ENCODE assay signal across 9 mouse cellular contexts in genomic region chr13:47244771-47245170, GRCm38 (mm10).
DNase-seq lines count a peak whose midpoint lies in the region; ATAC-seq lines count a peak whose summit lies in the region.
"Had no signal": no experiment of that assay in that cellular context is flagged by ENCODE, and none has a peak within 500 bp of the region (broad histone marks: within the 10 kb centered on the region; RNA-seq: fewer than 3 reads in every experiment).

No protein-coding gene starts in this region.

- no peak overlapping the region for H3K4me2 ChIP-seq in forebrain, embryonic 13.5 days
- H3K4me2 ChIP-seq in heart, embryonic 16.5 days (ENCODE audit: low read depth, low read length), result 0 out of 2 replicates have a peak overlapping the region, but pooled peaks have one; percentile 25
- no peak overlapping the region for H3K4me2 ChIP-seq in intestine, embryonic 15.5 days (replicated peaks)
- H3K4me2 ChIP-seq: lung, embryonic 15.5 days had no signal

- H3K4me3 ChIP-seq in forebrain, embryonic 13.5 days, result no peak overlapping the region
- no peak overlapping the region for H3K4me3 ChIP-seq in forebrain, embryonic 10.5 days
- no peak overlapping the region for H3K4me3 ChIP-seq in heart, embryonic 16.5 days (ENCODE audit: low read length)
- no peak overlapping the region for H3K4me3 ChIP-seq in intestine, embryonic 15.5 days (replicated peaks)
- H3K4me3 ChIP-seq: lung, embryonic 15.5 days had no signal

- H3K9ac ChIP-seq in forebrain, embryonic 13.5 days, result no peak overlapping the region
- no peak overlapping the region for H3K9ac ChIP-seq in heart, embryonic 16.5 days (ENCODE audit: low read length)
- H3K9ac ChIP-seq in intestine, embryonic 15.5 days, result no peak overlapping the region
- H3K9ac ChIP-seq: lung, embryonic 15.5 days had no signal

- WGBS in forebrain, embryonic 13.5 days, result 65% methylated on average over 11 of the region's 11 CpGs
- WGBS in forebrain, embryonic 10.5 days, result 92% methylated on average over 11 of the region's 11 CpGs
- 29% methylated on average over 11 of the region's 11 CpGs for whole genome bisulfite sequencing in heart, embryonic 16.5 days
- WGBS in intestine, embryonic 15.5 days, result 61% methylated on average over 11 of the region's 11 CpGs

- peak; percentile 90 for ATAC-seq in forebrain, embryonic 13.5 days
- ATAC-seq in heart, embryonic 16.5 days (replicated peaks; ENCODE audit: extremely low read depth, insufficient read depth, low FRiP score), result peak; percentile 93
- no peak for ATAC-seq in intestine, embryonic 15.5 days

- intact Hi-C loops in left cerebral cortex, postnatal 4 days (cut with DNase I), result no loop called here

- no peak for DNase-seq in forebrain, embryonic 10.5 days (ENCODE audit: extremely low spot score, low spot score)
- DNase-seq in cerebellum, postnatal 36 days, result peak; percentile 27
- DNase-seq in left cerebral cortex, postnatal 4 days, result peak; percentile 81
- DNase-seq in telencephalon, adult 2 months (ENCODE audit: low read depth, low spot score), result peak; percentile 75
- DNase-seq in adipocyte (ENCODE audit: low spot score), result no peak

- H3K27ac ChIP-seq in forebrain, embryonic 13.5 days, result peak overlapping the region; percentile 11; the same call in 1 of the 2 replicates
- H3K27ac ChIP-seq in forebrain, embryonic 10.5 days, result no peak overlapping the region
- H3K27ac ChIP-seq in heart, embryonic 16.5 days (ENCODE audit: low read length), result peak overlapping the region; percentile 76
- H3K27ac ChIP-seq in intestine, embryonic 15.5 days, result no peak overlapping the region
- H3K27ac ChIP-seq: lung, embryonic 15.5 days had no signal

- no peaks in the 10 kb centered on the region for H3K27me3 ChIP-seq in forebrain, embryonic 13.5 days
- H3K27me3 ChIP-seq in forebrain, embryonic 10.5 days (ENCODE audit: poor library complexity, severe bottlenecking), result no peaks in the 10 kb centered on the region
- H3K27me3 ChIP-seq in heart, embryonic 16.5 days (ENCODE audit: control insufficient read depth, insufficient read depth, low read length), result no peaks in the 10 kb centered on the region
- no peaks in the 10 kb centered on the region for H3K27me3 ChIP-seq in intestine, embryonic 15.5 days (replicated peaks)
- H3K27me3 ChIP-seq: lung, embryonic 15.5 days had no signal

- no peaks in the 10 kb centered on the region for H3K9me3 ChIP-seq in forebrain, embryonic 13.5 days (replicated peaks)
- no peaks in the 10 kb centered on the region for H3K9me3 ChIP-seq in forebrain, embryonic 10.5 days
- H3K9me3 ChIP-seq in heart, embryonic 16.5 days (replicated peaks; ENCODE audit: control insufficient read depth, low read length), result no peaks in the 10 kb centered on the region
- H3K9me3 ChIP-seq in intestine, embryonic 15.5 days, result no peaks in the 10 kb centered on the region
- H3K9me3 ChIP-seq: lung, embryonic 15.5 days had no signal

- H3K36me3 ChIP-seq in forebrain, embryonic 13.5 days (ENCODE audit: poor library complexity, severe bottlenecking), result no peaks in the 10 kb centered on the region
- H3K36me3 ChIP-seq in forebrain, embryonic 10.5 days (replicated peaks), result no peaks in the 10 kb centered on the region
- peaks cover 6% of the 10 kb centered on the region; the same call in 1 of the 2 replicates for H3K36me3 ChIP-seq in heart, embryonic 16.5 days (ENCODE audit: control insufficient read depth, insufficient read depth)
- H3K36me3 ChIP-seq in intestine, embryonic 15.5 days, result no peaks in the 10 kb centered on the region
- H3K36me3 ChIP-seq: lung, embryonic 15.5 days had no signal

- peaks cover 37% of the 10 kb centered on the region for H3K4me1 ChIP-seq in forebrain, embryonic 13.5 days
- H3K4me1 ChIP-seq in forebrain, embryonic 10.5 days, result peaks cover 20% of the 10 kb centered on the region; the same call in 1 of the 2 replicates
- H3K4me1 ChIP-seq in heart, embryonic 16.5 days (ENCODE audit: control insufficient read depth, insufficient read depth, low read length), result peaks cover 27% of the 10 kb centered on the region
- H3K4me1 ChIP-seq in intestine, embryonic 15.5 days (replicated peaks), result no peaks in the 10 kb centered on the region

Comparison
In these comparisons a context has a peak if more than half of its experiments do, and no peak if none do; other contexts are left out.
1. H3K27ac ChIP-seq: peak in forebrain, embryonic 13.5 days (single experiment) and heart, embryonic 16.5 days (single experiment); none in forebrain, embryonic 10.5 days (single experiment) and intestine, embryonic 15.5 days (single experiment).
2. DNase-seq: peak in cerebellum, postnatal 36 days (2 of 2), left cerebral cortex, postnatal 4 days (single experiment) and telencephalon, adult 2 months (single experiment); none in forebrain, embryonic 10.5 days (single experiment) and adipocyte (single experiment).